Mouse (Mus musculus): ENCODE data around the gene Gm45062. TPM values are rescaled to one million over a fixed set of nuclear protein-coding genes. Genes with fewer than 3 reads are reported as not detected.
"Not testable (repeated sequence)": the region's sequence is repeated elsewhere in the genome, so short reads cannot be mapped to it uniquely, and the experiment has no call there.

The Gm45062 gene
- total RNA-seq, 2 experiments from 2014 or later, result 0.79 to 2.5 TPM

- no peak for DNase-seq
These were observed 57.0 kb downstream of the Gm45062 start for GRCm38 (mm10) chr6:8316201-8316600.

DNA sequence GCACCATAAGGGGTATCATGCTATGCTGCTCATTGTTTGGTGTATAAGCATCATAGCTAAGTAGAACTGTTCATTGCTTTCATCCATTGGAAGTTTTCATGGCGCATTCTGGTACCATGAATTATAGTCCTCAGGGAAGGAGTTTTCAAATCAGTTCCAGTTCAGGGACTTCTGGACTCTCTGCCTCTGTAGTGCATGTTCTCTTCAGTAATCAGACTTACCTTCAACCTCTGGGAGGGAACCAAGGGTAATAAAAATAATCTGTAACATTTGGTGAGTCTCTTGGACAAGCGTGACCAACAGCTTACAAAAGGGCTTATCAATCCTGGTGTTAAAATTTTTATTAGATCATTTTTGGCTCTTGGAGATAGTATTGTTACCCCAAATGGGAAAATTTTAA, 60.3 kb downstream of the Gm45062 start:
- DNase-seq, result no peak

GRCm38 (mm10) chr6:8331496-8331895, 72.2 kb downstream of the Gm45062 start:
- not testable (repeated sequence) for DNase-seq

- DNase-seq, result no peak
These were observed 74.1 kb downstream of the Gm45062 start for GRCm38 (mm10) chr6:8333380-8333779.

GRCm38 (mm10) chr6:8336487-8337390, 77.5 kb downstream of the Gm45062 start:
- DNase-seq, result no peak

DNA sequence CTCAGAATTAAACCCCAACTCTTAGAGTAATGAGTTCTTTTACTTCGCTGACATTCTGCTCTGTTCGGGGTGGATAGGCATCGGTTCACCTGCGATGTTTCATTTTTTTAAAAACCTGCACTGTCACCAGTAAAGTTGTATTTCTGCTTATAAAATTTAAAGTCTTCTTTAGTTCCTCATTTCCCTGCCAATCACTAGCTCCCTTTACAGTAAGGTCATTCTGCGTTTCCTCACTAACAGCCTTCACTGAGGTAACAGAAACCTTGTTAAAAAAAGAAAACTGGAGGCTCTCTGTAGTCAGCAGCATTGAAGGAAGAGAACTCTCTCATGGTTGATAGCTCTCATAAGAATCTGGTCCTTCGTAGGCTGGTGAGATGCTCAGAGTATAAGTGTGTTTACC, 80.2 kb downstream of the Gm45062 start:
- no peak for DNase-seq

GRCm38 (mm10) chr6:8343271-8343670, 84.0 kb downstream of the Gm45062 start:
- DNase-seq, result no peak

DNA sequence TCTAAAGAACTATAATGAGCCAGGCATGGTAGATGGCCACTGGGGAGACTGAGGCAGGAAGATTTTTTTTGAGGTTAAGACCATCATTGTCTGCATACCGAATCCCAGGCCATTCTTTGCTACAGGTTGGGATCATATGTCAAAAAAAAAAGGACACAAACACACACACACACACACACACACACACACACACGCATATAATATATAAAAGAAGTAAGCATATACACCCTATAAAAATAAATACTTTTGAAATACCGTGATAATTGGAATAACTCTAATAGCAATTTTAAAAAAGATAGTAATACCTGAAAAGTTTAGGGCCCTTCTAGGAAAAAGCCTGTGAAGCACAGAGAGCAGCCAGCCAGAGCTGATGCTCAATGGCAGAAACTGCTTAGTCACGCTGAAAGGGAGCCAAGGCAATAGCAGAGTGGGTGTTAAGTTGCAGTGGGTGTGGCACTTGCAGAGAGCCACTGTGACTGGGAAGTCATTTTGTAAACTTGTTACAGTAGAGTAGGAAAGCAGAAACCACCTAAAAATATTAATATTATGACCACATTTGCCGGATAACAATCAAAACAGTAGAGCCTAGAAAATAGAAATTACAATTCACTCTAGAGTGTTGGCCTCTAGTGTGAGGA, 86.1 kb downstream of the Gm45062 start:
- DNase-seq, result peak; percentile 42 to 58

- DNase-seq, result no peak
These were observed 87.9 kb downstream of the Gm45062 start for GRCm38 (mm10) chr6:8347154-8347553.

DNA sequence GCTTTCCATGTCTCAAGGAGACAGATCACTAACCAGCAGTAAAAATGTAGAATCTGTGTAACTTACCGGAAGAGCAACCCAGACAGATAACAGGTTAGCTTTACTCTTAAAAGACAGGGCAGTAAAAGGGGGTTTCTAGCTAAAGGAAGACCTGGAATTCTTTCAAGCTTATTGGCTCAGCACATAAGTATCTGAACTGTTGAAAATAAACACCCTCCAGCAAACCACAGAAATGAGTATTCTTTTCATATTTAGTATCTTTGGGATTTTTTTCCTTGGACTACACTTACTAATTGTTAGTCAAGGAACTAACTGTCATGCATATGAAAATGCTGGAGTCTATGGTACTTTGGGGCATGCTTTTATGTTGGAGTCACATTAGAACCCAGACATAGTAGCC, 89.1 kb downstream of the Gm45062 start:
- DNase-seq, result no peak

DNA sequence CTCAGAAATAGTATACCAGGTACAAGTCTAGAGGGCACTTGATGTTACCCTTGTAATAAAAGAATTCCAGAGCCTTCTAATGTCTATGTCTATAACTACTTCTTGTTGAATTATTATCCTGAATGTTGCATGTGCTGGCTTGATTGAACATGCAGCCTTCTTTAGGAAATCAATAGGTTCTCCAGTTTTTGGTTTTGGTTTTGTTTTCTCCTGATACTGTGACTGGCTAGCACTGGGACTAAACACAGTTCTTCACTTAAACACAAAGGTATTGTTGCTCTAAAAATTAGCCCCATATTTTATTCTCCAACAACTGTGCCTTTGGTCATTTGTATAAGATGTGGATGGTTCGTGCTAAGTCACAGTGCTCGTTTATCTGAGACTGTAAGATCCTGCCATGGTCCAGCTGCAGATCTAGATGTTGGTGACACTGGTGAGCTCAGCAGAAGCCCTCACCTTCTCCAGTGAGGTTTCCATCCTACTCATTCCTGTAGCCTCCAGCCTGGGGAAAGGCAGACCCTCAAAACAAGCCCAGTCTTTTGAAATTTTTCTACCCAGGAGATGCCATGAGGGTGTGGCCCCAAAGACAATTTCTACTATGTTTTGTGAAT, 89.9 kb downstream of the Gm45062 start:
- no peak for DNase-seq

DNA sequence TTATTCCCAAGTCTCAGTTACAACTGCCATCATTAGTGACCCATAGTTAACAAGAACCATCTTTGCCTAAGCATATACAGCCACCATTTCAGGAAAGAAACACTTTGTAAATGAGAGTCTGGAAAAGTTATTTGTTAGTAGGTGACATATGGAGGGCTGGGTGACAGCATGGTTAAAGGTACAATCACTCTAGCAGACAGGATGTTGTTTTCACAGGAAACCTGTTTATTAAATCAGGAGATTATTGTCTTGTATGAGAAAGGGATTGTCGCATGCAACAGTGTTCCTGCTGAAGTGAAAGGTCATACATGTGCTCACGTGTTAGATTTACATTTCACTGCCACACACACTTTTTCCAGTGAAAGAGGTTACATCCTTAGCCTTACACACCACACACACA, 92.3 kb downstream of the Gm45062 start:
- DNase-seq, result no peak

GRCm38 (mm10) chr6:8352533-8353168, 93.4 kb downstream of the Gm45062 start:
- DNase-seq, result no peak

DNA sequence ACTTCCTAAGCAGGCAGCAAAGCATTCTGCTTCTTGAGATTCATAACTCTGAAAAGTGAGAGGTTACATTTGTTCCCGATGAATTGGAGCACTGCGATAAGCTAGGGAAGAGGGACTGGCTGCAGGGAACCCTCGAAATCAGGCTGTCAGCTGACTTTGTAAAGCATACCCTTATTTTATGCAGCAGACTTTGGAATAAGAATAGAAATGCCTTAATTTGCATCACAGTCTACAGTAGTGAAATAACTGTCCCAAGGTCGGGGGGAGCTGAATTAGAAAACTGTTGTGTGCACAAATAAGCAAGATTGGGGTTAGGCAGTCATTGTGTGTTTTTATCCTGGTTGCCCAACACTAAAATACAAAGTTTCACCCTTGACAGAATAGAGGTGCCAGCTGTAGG, 94.2 kb downstream of the Gm45062 start:
- DNase-seq, result no peak

GRCm38 (mm10) chr6:8354846-8355245, 95.6 kb downstream of the Gm45062 start:
- no peak for DNase-seq

- no peak for DNase-seq
These were observed 99.0 kb downstream of the Gm45062 start for GRCm38 (mm10) chr6:8358232-8358631.

- no peak for DNase-seq
These were observed 99.5 kb downstream of the Gm45062 start for GRCm38 (mm10) chr6:8358782-8359181.

DNA sequence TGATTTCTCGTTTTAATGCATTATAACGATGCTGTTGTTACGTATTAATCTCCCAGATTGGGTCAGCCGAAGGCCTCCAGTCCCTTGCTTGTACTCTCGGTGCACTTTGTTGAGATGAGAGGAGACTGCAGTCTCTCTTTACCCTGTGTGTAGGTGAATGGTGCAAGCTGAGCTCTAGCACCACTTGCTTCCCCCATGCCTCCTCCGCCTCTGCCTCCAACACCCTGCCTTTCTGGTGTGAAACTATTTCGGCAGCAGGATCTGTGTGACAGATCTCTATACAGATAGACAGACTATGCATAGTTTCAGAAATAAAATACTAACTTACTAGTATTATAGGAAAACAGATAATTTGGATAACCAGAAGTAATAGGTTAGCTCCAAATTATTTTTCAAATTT, 101.6 kb downstream of the Gm45062 start:
- DNase-seq, result no peak

DNA sequence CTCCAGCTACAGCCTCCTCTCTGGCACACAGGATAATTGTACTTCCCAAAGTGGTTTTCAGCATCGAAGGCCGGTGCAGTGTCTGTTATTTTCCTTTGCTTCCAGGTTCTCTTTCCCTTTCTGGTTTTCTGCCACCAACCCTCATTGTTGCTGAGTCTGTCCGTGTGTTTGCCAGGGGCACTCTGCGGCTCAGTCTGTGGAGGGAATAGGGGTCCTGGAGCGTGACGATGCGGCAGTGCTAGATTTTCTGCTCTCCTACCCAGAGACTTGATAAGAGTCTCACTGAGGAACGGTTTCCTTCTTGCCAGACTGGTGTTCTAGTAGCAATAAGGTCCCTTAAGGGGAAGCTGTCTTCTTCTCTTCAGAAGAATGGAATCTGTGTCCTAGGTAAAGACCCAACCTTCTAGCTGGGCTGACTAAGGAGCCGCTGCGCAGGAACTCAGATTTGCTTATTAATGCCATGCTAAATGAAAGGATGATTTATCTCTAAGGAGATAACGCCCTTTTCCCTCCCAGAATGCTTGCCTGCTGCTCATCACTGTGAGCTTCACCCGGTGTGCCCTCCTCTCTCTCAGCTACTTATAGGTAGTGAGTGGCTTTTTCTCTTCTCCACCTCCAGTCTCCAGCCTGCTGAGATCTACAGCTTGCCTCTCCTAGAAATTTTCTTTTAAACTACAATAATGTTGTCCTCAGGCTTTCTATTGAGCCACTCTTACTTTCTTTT, 104.9 kb downstream of the Gm45062 start:
- DNase-seq, result no peak

- no peak for DNase-seq
These were observed 105.5 kb downstream of the Gm45062 start for GRCm38 (mm10) chr6:8364757-8365150.

DNA sequence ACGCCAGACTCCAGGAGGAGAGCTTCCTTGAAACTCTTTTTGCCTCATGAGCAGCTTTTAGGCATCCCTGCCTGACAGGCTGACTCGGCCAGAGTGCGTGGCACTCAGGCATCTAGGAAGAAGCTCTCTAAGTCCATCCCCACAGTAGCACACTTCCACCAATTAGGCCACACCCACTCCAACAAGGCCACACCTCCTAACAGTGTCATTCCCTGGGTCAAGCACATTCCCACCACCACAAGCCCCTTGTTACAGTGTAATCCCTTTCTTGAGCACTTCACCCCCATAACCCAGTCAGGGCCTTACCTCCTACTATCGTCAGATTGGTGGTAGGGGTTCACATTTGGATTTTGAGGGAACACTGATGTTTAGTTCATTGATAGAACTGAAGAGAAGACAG, 108.4 kb downstream of the Gm45062 start:
- no peak for DNase-seq
